Mouse (Mus musculus) heart, embryonic 10.5 days (tissue): ENCODE measurements around the gene Dohh. TPM values are rescaled to one million over a fixed set of nuclear protein-coding genes. Genes with fewer than 3 reads are reported as not detected.

Experiments
- microRNA-seq: library from miRNA; unstranded; fragments of <30 nt; microRNA quantifications from one replicate; pipeline ENCODE4, GENCODE M21; 2017
- polyA plus RNA-seq: library from polyadenylated mRNA; unstranded; fragments of >200 nt; fragmentation: Nextera tagmentation; extraction: Ambion mirVana; gene quantifications from 2 replicates; pipeline ENCODE4 v1.2.1, GENCODE M21; 2016

Gene Dohh
- polyA plus RNA-seq, 1 experiment from 2014 or later, result 105 TPM

Small RNAs within 50 kb of the gene (microRNA-seq; reads per million reads assigned to microRNA genes)
- gene Mir1191b (1.3 reads per million), gene Mir6913 (not detected)

Other genes with a start within 250 kb of the Dohh start
- gene Zbtb7a, start 249.2 kb upstream of the Dohh start, polyA plus RNA-seq, result 17.6 and 18.6 TPM in 2 replicates
- gene Pias4, start 216.5 kb upstream of the Dohh start, polyA plus RNA-seq, result 53.5 and 62.2 TPM in 2 replicates
- 447 and 460 TPM in 2 replicates for gene Eef2, start 207.8 kb upstream of the Dohh start, polyA plus RNA-seq
- 56.3 and 78.7 TPM in 2 replicates for gene Dapk3, start 201.4 kb upstream of the Dohh start, polyA plus RNA-seq
- not detected in 2 replicates for gene 4930442H23Rik, start 200.6 kb upstream of the Dohh start, polyA plus RNA-seq
- 2.7 and 3.8 TPM in 2 replicates for gene Nmrk2, start 182.4 kb upstream of the Dohh start, polyA plus RNA-seq
- gene Atcay, start 153.6 kb upstream of the Dohh start, polyA plus RNA-seq, result 0.28 and 0.37 TPM in 2 replicates
- gene Zfr2, start 151.3 kb upstream of the Dohh start, polyA plus RNA-seq, result 4.9 and 5.6 TPM in 2 replicates
- gene Matk, start 131.5 kb upstream of the Dohh start, polyA plus RNA-seq, result 1.2 and 2.2 TPM in 2 replicates
- 284 and 285 TPM in 2 replicates for gene Mrpl54, start 117.5 kb upstream of the Dohh start, polyA plus RNA-seq
- gene Apba3, start 117.5 kb upstream of the Dohh start, polyA plus RNA-seq, result 56.5 and 57.0 TPM in 2 replicates
- 1.8 and 4.4 TPM in 2 replicates for gene Tjp3, start 92.8 kb upstream of the Dohh start, polyA plus RNA-seq
- 42.6 and 55.9 TPM in 2 replicates for gene Pip5k1c, start 91.5 kb upstream of the Dohh start, polyA plus RNA-seq
- gene Cactin, start 63.3 kb upstream of the Dohh start, polyA plus RNA-seq, result 37.2 and 51.6 TPM in 2 replicates
- 10.8 and 15.6 TPM in 2 replicates for gene Tbxa2r, start 55.7 kb upstream of the Dohh start, polyA plus RNA-seq
- not detected in 2 replicates for gene Gipc3, start 41.2 kb upstream of the Dohh start, polyA plus RNA-seq
- gene Hmg20b, start 33.9 kb upstream of the Dohh start, polyA plus RNA-seq, result 100 and 109 TPM in 2 replicates
- gene Mfsd12, start 26.9 kb upstream of the Dohh start, polyA plus RNA-seq, result 10.3 and 12.8 TPM in 2 replicates
- gene 4930404N11Rik, start 18.6 kb upstream of the Dohh start, polyA plus RNA-seq, result 1.1 and 1.4 TPM in 2 replicates
- 105 and 117 TPM in 2 replicates for gene Fzr1, start 5.9 kb upstream of the Dohh start, polyA plus RNA-seq
- gene Gm48551, start within 50 bp of the Dohh start, polyA plus RNA-seq, result 2.2 and 3.1 TPM in 2 replicates
- 1.1 and 1.7 TPM in 2 replicates for gene Gm48552, start 4.6 kb downstream of the Dohh start, polyA plus RNA-seq
- 3.4 and 4.0 TPM in 2 replicates for gene Smim24, start 8.6 kb downstream of the Dohh start, polyA plus RNA-seq
- gene Nfic, start 71.2 kb downstream of the Dohh start, polyA plus RNA-seq, result 23.0 and 24.3 TPM in 2 replicates
- 0.10 and 0.18 TPM in 2 replicates for gene Celf5, start 98.3 kb downstream of the Dohh start, polyA plus RNA-seq
- 75.3 and 86.1 TPM in 2 replicates for gene Ncln, start 112.0 kb downstream of the Dohh start, polyA plus RNA-seq
- gene S1pr4, start 115.7 kb downstream of the Dohh start, polyA plus RNA-seq, result 0.46 and 0.83 TPM in 2 replicates
- gene Gna15, start 139.8 kb downstream of the Dohh start, polyA plus RNA-seq, result 2.8 and 4.8 TPM in 2 replicates
- gene Gna11, start 160.8 kb downstream of the Dohh start, polyA plus RNA-seq, result 73.2 and 79.1 TPM in 2 replicates
- gene Aes, start 175.1 kb downstream of the Dohh start, polyA plus RNA-seq, result 467 and 523 TPM in 2 replicates
- gene Tle2, start 190.1 kb downstream of the Dohh start, polyA plus RNA-seq, result 17.4 and 18.3 TPM in 2 replicates
- gene Tle6, start 216.6 kb downstream of the Dohh start, polyA plus RNA-seq, result 29.0 and 33.9 TPM in 2 replicates
- gene BC025920, start 221.8 kb downstream of the Dohh start, polyA plus RNA-seq, result 0.95 and 1.4 TPM in 2 replicates
- 28.5 and 30.7 TPM in 2 replicates for gene Sirt6, start 243.4 kb downstream of the Dohh start, polyA plus RNA-seq
- gene Ankrd24, start 244.1 kb downstream of the Dohh start, polyA plus RNA-seq, result 9.6 and 12.8 TPM in 2 replicates